Mouse (Mus musculus) neural tube, embryonic 14.5 days (tissue): Measurements from ENCODE around the gene Nsf. TPM values are rescaled to one million over a fixed set of nuclear protein-coding genes. Genes with fewer than 3 reads are reported as not detected.

Source experiments
- ATAC-seq: fragments of 200-750 bp; cut with Nextera tagmentation; 2 replicates; pipeline ENCODE4 v1.8.0; 2017; ENCODE audit warnings: low read depth, mild to moderate bottlenecking, moderate TSS enrichment, moderate library complexity
- H3K27ac ChIP-seq: fragments of 300-500 bp; sonication (generic); 2 replicates; pipeline ENCODE4 v1.5.1; 2014; ENCODE audit warnings: low read depth, mild to moderate bottlenecking, control low read depth, low read length, moderate library complexity, mixed read lengths
- H3K27me3 ChIP-seq: fragments of 300-500 bp; sonication (generic); 2 replicates; pipeline ENCODE4 v1.6.1; 2014; ENCODE audit warnings: low read length; ENCODE audit not compliant: control insufficient read depth, insufficient read depth
- H3K36me3 ChIP-seq: fragments of 300-500 bp; sonication (generic); 2 replicates; pipeline ENCODE4 v1.6.1; 2014; ENCODE audit warnings: low read length, mixed read lengths; ENCODE audit not compliant: control insufficient read depth, insufficient read depth
- H3K4me1 ChIP-seq: fragments of 300-500 bp; sonication (generic); 2 replicates; pipeline ENCODE4 v1.6.1; 2014; ENCODE audit warnings: low read length; ENCODE audit not compliant: control insufficient read depth, insufficient read depth
- H3K4me2 ChIP-seq: fragments of 300-500 bp; sonication (generic); 2 replicates; pipeline ENCODE4 v1.6.1; 2014; ENCODE audit warnings: mild to moderate bottlenecking, low read depth, low read length, control low read depth
- H3K4me3 ChIP-seq: fragments of 300-500 bp; sonication (generic); 2 replicates; pipeline ENCODE4 v1.5.1; 2014; ENCODE audit warnings: low read depth, low read length, control low read depth, mixed read lengths
- H3K9ac ChIP-seq: fragments of 300-500 bp; sonication (generic); replicated peaks from 2 replicates; pipeline ENCODE4 v1.6.1; 2014; ENCODE audit warnings: low read depth, mild to moderate bottlenecking, control low read depth, low read length, mixed read lengths
- H3K9me3 ChIP-seq: fragments of 300-500 bp; sonication (generic); 2 replicates; pipeline ENCODE4 v1.6.1; 2016; ENCODE audit warnings: low read length; ENCODE audit not compliant: control insufficient read depth
- WGBS: fragments of 180-500 bp; shearing (Covaris S2); extraction: QIAGEN DNeasy Blood & Tissue Kit; methylation state at CpG from one replicate; pipeline ENCODE4 v1.1.7; 2014; 5-methylcytosine and 5-hydroxymethylcytosine counted together
- polyA plus RNA-seq: library from polyadenylated mRNA; unstranded; fragments of >200 nt; fragmentation: Nextera tagmentation; extraction: Ambion mirVana; gene quantifications from 2 replicates; pipeline ENCODE4 v1.2.1, GENCODE M21; 2014

Gene Nsf
- polyA plus RNA-seq, 1 experiment from 2014 or later = 217 TPM

GRCm38 (mm10) chr11:103952635-103953031 lies 1.2 kb downstream of the Nsf start:
- no peaks in the 10 kb centered on the region for H3K9me3 ChIP-seq

GRCm38 (mm10) chr11:103951106-103951505 lies 2.8 kb downstream of the Nsf start:
- 85% methylated on average over 7 of the region's 7 CpGs for WGBS
- no peaks in the 10 kb centered on the region for H3K27me3 ChIP-seq
- no peaks in the 10 kb centered on the region for H3K36me3 ChIP-seq
- H3K4me2 ChIP-seq = no peak overlapping the region
- no peaks in the 10 kb centered on the region for H3K9me3 ChIP-seq
- peaks cover 13% of the 10 kb centered on the region for H3K4me1 ChIP-seq
- no peak overlapping the region for H3K9ac ChIP-seq
- ATAC-seq = no peak
- no peak overlapping the region for H3K27ac ChIP-seq
- no peak overlapping the region for H3K4me3 ChIP-seq

More at GRCm38 (mm10) chr11:103952635-103953031, 1.2 kb downstream of the Nsf start:
- Histone ChIP-seq H3K4me1 (peaks cover 13% of the 10 kb centered on the region), H3K36me3 (no peaks in the 10 kb centered on the region), H3K4me3 (peak overlapping the region; percentile 75), H3K27ac (no peak overlapping the region), H3K4me2 (peak overlapping the region; percentile 71), H3K27me3 (no peaks in the 10 kb centered on the region), H3K9ac (peak overlapping the region; percentile 90; the same call in 1 of the 2 replicates)
- WGBS = 63% methylated on average over 5 of the region's 5 CpGs
- ATAC-seq = no peak

DNA sequence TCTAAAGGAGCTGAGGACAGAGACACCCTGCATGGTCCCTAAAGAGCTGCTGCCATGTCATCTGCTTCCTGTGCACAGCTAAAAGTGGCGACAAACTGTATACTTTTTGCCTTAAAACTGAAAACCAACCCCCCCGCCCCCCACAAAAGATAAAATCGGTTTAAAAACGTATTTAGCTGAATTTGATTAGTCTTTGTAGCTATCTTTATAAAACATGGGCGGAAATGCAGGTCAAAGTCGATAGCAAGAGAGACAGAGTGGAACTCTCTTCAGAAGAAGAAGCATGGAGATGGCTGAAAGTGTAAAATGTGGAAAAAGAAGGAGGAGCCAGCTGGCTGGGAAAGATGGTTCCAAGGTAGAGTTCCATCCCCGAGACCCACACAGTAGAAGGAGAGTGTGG lies 4.9 kb downstream of the Nsf start:
- peaks cover 13% of the 10 kb centered on the region for H3K4me1 ChIP-seq
- H3K4me3 ChIP-seq = no peak overlapping the region
- no peak overlapping the region for H3K9ac ChIP-seq
- H3K4me2 ChIP-seq = no peak overlapping the region
- no peak overlapping the region for H3K27ac ChIP-seq
- no peak for ATAC-seq
- no peaks in the 10 kb centered on the region for H3K27me3 ChIP-seq
- 92% methylated on average over 7 of the region's 7 CpGs for WGBS
- no peaks in the 10 kb centered on the region for H3K36me3 ChIP-seq
- no peaks in the 10 kb centered on the region for H3K9me3 ChIP-seq

DNA sequence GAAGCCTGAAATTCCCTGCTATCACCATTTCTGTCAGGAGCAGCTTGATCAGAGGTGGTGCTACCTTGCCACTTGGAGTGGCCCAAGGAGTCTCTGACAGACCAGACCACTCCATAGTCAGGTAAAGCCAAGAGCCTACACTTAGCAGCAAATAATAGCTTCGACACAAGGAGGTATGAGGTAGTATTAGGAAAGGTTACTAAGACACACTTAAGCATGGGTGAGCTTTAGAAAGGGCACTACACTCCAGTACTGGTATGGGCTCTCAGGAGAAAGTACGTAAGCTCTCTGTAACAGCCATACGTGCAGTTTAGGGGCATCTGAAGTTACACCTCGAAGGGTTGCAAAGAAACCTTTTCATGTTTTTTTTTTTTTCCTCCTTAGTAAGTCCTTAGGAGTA lies 11.1 kb downstream of the Nsf start:
- Histone ChIP-seq H3K36me3 (no peaks in the 10 kb centered on the region), H3K27ac (no peak overlapping the region), H3K4me1 (no peaks in the 10 kb centered on the region), H3K9me3 (no peaks in the 10 kb centered on the region), H3K9ac (no peak overlapping the region), H3K27me3 (no peaks in the 10 kb centered on the region), H3K4me2 (no peak overlapping the region), H3K4me3 (no peak overlapping the region)
- no peak for ATAC-seq
- WGBS = 90% methylated on average over 4 of the region's 4 CpGs

DNA sequence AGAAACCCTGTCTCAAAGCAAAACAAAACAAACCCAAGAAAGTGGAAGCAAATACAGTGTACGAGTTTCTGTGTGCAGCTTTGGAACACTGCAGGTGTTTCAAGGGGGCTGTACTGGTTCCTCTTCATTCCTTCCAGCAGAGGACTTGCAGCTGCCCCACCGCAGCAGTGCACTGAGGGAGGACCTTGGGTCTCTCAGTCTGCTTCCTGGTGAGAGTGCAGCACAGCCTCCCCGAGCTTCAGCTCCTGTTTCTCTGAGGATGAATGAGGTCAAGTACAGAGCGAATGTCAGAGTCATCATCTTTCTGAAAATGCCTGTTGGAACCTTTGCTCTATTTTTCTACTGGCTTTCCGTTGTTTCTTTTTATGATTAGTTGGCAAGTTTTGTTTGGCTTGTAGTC lies 12.5 kb downstream of the Nsf start:
- no peaks in the 10 kb centered on the region for H3K36me3 ChIP-seq
- H3K4me1 ChIP-seq = no peaks in the 10 kb centered on the region
- no peaks in the 10 kb centered on the region for H3K9me3 ChIP-seq
- no peak overlapping the region for H3K4me3 ChIP-seq
- no peak for ATAC-seq
- 79% methylated on average over 5 of the region's 5 CpGs for WGBS
- H3K27ac ChIP-seq = no peak overlapping the region
- no peak overlapping the region for H3K9ac ChIP-seq
- no peak overlapping the region for H3K4me2 ChIP-seq
- no peaks in the 10 kb centered on the region for H3K27me3 ChIP-seq

GRCm38 (mm10) chr11:103940887-103941286 lies 13.0 kb downstream of the Nsf start:
- Histone ChIP-seq H3K4me3 (no peak overlapping the region), H3K27me3 (no peaks in the 10 kb centered on the region), H3K4me2 (no peak overlapping the region), H3K27ac (no peak overlapping the region), H3K9me3 (no peaks in the 10 kb centered on the region), H3K36me3 (no peaks in the 10 kb centered on the region), H3K9ac (no peak overlapping the region), H3K4me1 (no peaks in the 10 kb centered on the region)
- 78% methylated on average over 6 of the region's 6 CpGs for WGBS
- ATAC-seq = no peak

DNA sequence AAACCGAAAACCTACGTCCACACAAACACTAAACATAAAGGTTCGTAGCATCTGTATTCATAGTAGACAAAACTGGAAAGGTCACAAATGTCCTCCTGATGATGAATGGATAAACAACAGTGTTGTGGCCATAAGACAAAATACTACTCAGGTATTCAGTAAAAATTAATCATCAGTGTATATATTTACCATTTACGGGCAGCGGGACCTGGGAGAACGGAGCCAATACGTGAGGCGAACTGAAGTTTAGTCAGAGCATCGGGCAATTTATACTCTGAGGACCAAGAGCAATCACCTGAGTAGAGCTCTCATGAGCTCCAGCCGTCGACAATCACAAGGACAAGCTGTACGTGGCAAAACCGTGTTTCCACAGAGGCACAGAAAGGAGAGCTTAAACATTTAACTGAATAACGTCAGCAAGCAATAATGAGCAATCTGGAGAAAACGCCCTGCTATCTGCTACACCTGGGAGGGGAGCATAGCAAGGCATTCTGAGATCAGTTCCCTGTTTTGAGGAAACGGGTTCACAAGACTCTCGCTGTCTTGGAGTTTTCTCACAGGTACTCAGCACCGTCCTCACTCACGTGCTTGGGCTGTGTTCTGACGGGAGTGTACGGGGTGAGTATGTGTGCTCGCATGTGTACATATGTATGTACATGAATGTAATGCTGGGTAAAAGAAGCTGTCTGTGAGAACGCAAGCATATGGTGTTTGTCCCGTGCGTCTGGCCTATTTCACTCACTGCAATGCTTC lies 15.7 kb downstream of the Nsf start:
- H3K9ac ChIP-seq = no peak overlapping the region
- H3K27me3 ChIP-seq = no peaks in the 10 kb centered on the region
- no peak overlapping the region for H3K4me3 ChIP-seq
- ATAC-seq = no peak
- no peaks in the 10 kb centered on the region for H3K36me3 ChIP-seq
- WGBS = 94% methylated on average over 25 of the region's 25 CpGs
- H3K27ac ChIP-seq = no peak overlapping the region
- no peaks in the 10 kb centered on the region for H3K4me1 ChIP-seq
- no peak overlapping the region for H3K4me2 ChIP-seq
- H3K9me3 ChIP-seq = no peaks in the 10 kb centered on the region

DNA sequence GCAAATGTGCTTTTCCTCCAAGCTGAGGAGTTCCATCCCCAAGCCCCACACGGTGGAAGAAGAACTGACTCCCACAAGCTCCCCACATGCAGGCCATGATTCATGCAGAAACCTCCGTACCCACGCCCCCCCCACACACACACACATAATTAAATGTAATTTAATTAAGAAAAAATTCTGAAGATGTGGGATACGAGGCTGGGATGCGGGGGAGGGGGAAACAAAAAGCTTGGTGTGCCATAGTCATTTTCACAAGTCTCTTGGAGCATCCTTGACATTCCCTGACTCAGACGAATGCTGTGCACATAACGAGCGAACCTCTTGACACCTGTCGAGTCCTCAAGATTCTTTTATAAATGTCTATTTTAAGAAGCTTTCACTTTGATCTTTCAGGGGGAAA lies 16.4 kb downstream of the Nsf start:
- 90% methylated on average over 9 of the region's 9 CpGs for WGBS
- ATAC-seq = no peak

DNA sequence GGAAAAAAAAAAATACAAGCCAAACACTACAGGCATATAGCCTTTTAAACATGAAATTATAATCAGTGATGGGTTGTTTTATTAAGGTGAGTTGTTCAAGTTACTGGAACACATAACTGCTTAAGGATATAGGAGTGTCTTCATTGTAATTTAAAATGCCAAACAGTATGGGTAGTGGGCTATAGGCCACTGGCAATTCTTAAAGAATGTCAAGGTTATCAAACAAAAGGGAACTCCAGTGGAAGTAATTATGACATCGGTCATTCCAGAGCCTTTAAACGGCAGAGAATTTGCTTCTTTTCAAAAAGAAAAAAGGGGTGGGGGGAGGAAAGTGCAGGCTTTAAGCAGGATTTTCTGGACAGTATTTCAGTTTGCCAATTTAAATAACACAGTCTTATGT lies 18.1 kb downstream of the Nsf start:
- Histone ChIP-seq H3K9me3 (no peaks in the 10 kb centered on the region), H3K4me2 (no peak overlapping the region), H3K9ac (no peak overlapping the region), H3K27me3 (no peaks in the 10 kb centered on the region), H3K4me1 (no peaks in the 10 kb centered on the region), H3K4me3 (no peak overlapping the region), H3K36me3 (no peaks in the 10 kb centered on the region), H3K27ac (no peak overlapping the region)
- no peak for ATAC-seq
- 21% methylated on average over 2 of the region's 2 CpGs for WGBS

More for the DNA sequence above, 16.4 kb downstream of the Nsf start:
- no peaks in the 10 kb centered on the region for H3K4me1 ChIP-seq
- H3K9ac ChIP-seq = no peak overlapping the region
- no peak overlapping the region for H3K4me2 ChIP-seq
- no peaks in the 10 kb centered on the region for H3K36me3 ChIP-seq
- H3K27me3 ChIP-seq = no peaks in the 10 kb centered on the region
- no peaks in the 10 kb centered on the region for H3K9me3 ChIP-seq
- H3K4me3 ChIP-seq = no peak overlapping the region
- H3K27ac ChIP-seq = no peak overlapping the region
